Mouse (Mus musculus) bone marrow macrophage, adult 2 months (primary cell): ENCODE measurements around the gene Fgg.

ENCODE experiments used
- CTCF ChIP-seq: IDR thresholded peaks from 2 replicates; pipeline ENCODE4 v1.5.1; 2012; ENCODE audit warnings: low read depth, mild to moderate bottlenecking, low read length, moderate library complexity
- POLR2A ChIP-seq: IDR thresholded peaks from 2 replicates; pipeline ENCODE4 v1.6.1; 2012; ENCODE audit warnings: mild to moderate bottlenecking, low read depth, low read length, borderline replicate concordance

GRCm38 (mm10) chr3:82998772-82999463 lies 8.6 kb upstream of the Fgg start:
- no peak for TF ChIP-seq CTCF
- no peak for TF ChIP-seq POLR2A
